Mouse (Mus musculus) kidney, adult 2 months (tissue): ENCODE measurements around the gene C2cd3. TPM values are rescaled to one million over a fixed set of nuclear protein-coding genes. Genes with fewer than 3 reads are reported as not detected.

Experiments used
- DNase-seq: peaks from one replicate; pipeline ENCODE4 v3.0.0; 2021
- H3K27ac ChIP-seq: fragments of 200-500 bp; 2 replicates; pipeline ENCODE4 v1.5.1; 2012; ENCODE audit warnings: low read depth, low read length, control low read depth, inconsistent platforms; ENCODE audit not compliant: insufficient read depth
- H3K27me3 ChIP-seq: fragments of 200-500 bp; replicated peaks from 2 replicates; pipeline ENCODE4 v1.6.1; 2012; ENCODE audit warnings: mild to moderate bottlenecking, moderate library complexity, low read length, inconsistent platforms; ENCODE audit not compliant: control insufficient read depth, insufficient read depth
- H3K36me3 ChIP-seq: fragments of 200-500 bp; 2 replicates; pipeline ENCODE4 v1.6.1; 2012; ENCODE audit warnings: mild to moderate bottlenecking, moderate library complexity, low read length, inconsistent platforms; ENCODE audit not compliant: control insufficient read depth, insufficient read depth
- H3K4me1 ChIP-seq: fragments of 200-500 bp; 2 replicates; pipeline ENCODE4 v1.6.1; 2011; ENCODE audit warnings: low read length; ENCODE audit not compliant: control insufficient read depth, insufficient read depth
- H3K4me3 ChIP-seq: fragments of 200-500 bp; 2 replicates; pipeline ENCODE4 v1.5.1; 2011; ENCODE audit warnings: mild to moderate bottlenecking, low read depth, low read length, control low read depth; ENCODE audit not compliant: insufficient read depth
- CTCF ChIP-seq: fragments of 200-500 bp; conservative IDR thresholded peaks from 2 replicates; pipeline ENCODE4 v1.5.1; 2011; ENCODE audit warnings: low read depth, mild to moderate bottlenecking, control low read depth, low read length, moderate library complexity, mixed read lengths; ENCODE audit not compliant: insufficient read depth, insufficient read length
- POLR2A ChIP-seq: fragments of 200-500 bp; IDR thresholded peaks from one replicate; pipeline ENCODE4 v1.6.1; 2011; ENCODE audit warnings: low read depth, low read length, control low read depth
- WGBS: fragments of 180-500 bp; shearing (Covaris S2); methylation state at CpG from one replicate; pipeline ENCODE4 v1.1.7; 2018; 5-methylcytosine and 5-hydroxymethylcytosine counted together
- polyA plus RNA-seq: library from polyadenylated mRNA; depleted of rRNA; stranded (reverse); fragments of >200 nt; gene quantifications from 2 replicates; pipeline ENCODE4 v1.2.3, GENCODE M21; 2012

Gene C2cd3
- polyA plus RNA-seq, 1 experiment, result 16.8 TPM

GRCm38 (mm10) chr7:100356324-100356723 is 15.7 kb upstream of the C2cd3 start:
- no peak overlapping the region for H3K27ac ChIP-seq
- 67% methylated on average over 5 of the region's 5 CpGs for WGBS
- H3K27me3 ChIP-seq, result no peaks in the 10 kb centered on the region
- DNase-seq, result no peak
- H3K4me3 ChIP-seq, result no peak overlapping the region
- H3K4me1 ChIP-seq, result peaks cover 10% of the 10 kb centered on the region; the same call in 1 of the 2 replicates
- H3K36me3 ChIP-seq, result no peaks in the 10 kb centered on the region; the same call in 1 of the 2 replicates
- TF ChIP-seq CTCF (no peak), POLR2A (no peak)

GRCm38 (mm10) chr7:100356768-100357167 is 15.3 kb upstream of the C2cd3 start:
- 36% methylated on average over 1 of the region's 1 CpGs for WGBS
- no peak for DNase-seq
- peaks cover 10% of the 10 kb centered on the region; the same call in 1 of the 2 replicates for H3K4me1 ChIP-seq
- H3K36me3 ChIP-seq, result no peaks in the 10 kb centered on the region; the same call in 1 of the 2 replicates
- no peak overlapping the region for H3K4me3 ChIP-seq
- no peaks in the 10 kb centered on the region for H3K27me3 ChIP-seq
- H3K27ac ChIP-seq, result no peak overlapping the region
- no peak for TF ChIP-seq CTCF
- no peak for TF ChIP-seq POLR2A

GRCm38 (mm10) chr7:100357856-100358255 is 14.2 kb upstream of the C2cd3 start:
- Histone ChIP-seq H3K27ac (no peak overlapping the region), H3K4me3 (no peak overlapping the region), H3K27me3 (no peaks in the 10 kb centered on the region), H3K36me3 (no peaks in the 10 kb centered on the region; the same call in 1 of the 2 replicates), H3K4me1 (peaks cover 10% of the 10 kb centered on the region; the same call in 1 of the 2 replicates)
- TF ChIP-seq POLR2A, result no peak
- TF ChIP-seq CTCF, result no peak
- no peak for DNase-seq

GRCm38 (mm10) chr7:100363162-100363561 is 8.9 kb upstream of the C2cd3 start:
- no peak for TF ChIP-seq POLR2A
- TF ChIP-seq CTCF, result no peak
- H3K36me3 ChIP-seq, result no peaks in the 10 kb centered on the region
- H3K4me3 ChIP-seq, result no peak overlapping the region
- 89% methylated on average over 2 of the region's 2 CpGs for WGBS
- H3K27me3 ChIP-seq, result no peaks in the 10 kb centered on the region
- no peak overlapping the region for H3K27ac ChIP-seq
- no peaks in the 10 kb centered on the region for H3K4me1 ChIP-seq
- DNase-seq, result no peak

GRCm38 (mm10) chr7:100364888-100365287 is 7.1 kb upstream of the C2cd3 start:
- H3K4me3 ChIP-seq, result no peak overlapping the region
- H3K4me1 ChIP-seq, result no peaks in the 10 kb centered on the region
- no peaks in the 10 kb centered on the region for H3K36me3 ChIP-seq
- TF ChIP-seq POLR2A, result no peak
- TF ChIP-seq CTCF, result no peak
- WGBS, result 58% methylated on average over 6 of the region's 6 CpGs
- DNase-seq, result no peak
- no peak overlapping the region for H3K27ac ChIP-seq
- no peaks in the 10 kb centered on the region for H3K27me3 ChIP-seq

GRCm38 (mm10) chr7:100372452-100372980 is 483 bp downstream of the C2cd3 start:
- TF ChIP-seq POLR2A (no peak), CTCF (no peak)
- Histone ChIP-seq H3K27me3 (no peaks in the 10 kb centered on the region), H3K4me1 (no peaks in the 10 kb centered on the region), H3K4me3 (peak overlapping the region; percentile 51), H3K36me3 (peaks cover 3% of the 10 kb centered on the region; the same call in 1 of the 2 replicates), H3K27ac (no peak overlapping the region)
- DNase-seq, result no peak
- 6% methylated on average over 17 of the region's 17 CpGs for WGBS

GRCm38 (mm10) chr7:100378257-100378656 is 6.2 kb downstream of the C2cd3 start:
- DNase-seq, result no peak
- no peaks in the 10 kb centered on the region for H3K27me3 ChIP-seq
- H3K36me3 ChIP-seq, result peaks cover 3% of the 10 kb centered on the region; the same call in 1 of the 2 replicates
- H3K4me3 ChIP-seq, result no peak overlapping the region
- TF ChIP-seq CTCF (no peak), POLR2A (no peak)
- no peaks in the 10 kb centered on the region for H3K4me1 ChIP-seq
- H3K27ac ChIP-seq, result no peak overlapping the region
- WGBS, result 77% methylated on average over 2 of the region's 2 CpGs
